Mouse (Mus musculus) heart, postnatal 0 days (tissue): ENCODE measurements around the gene Gm49337. TPM values are rescaled to one million over a fixed set of nuclear protein-coding genes. Genes with fewer than 3 reads are reported as not detected.

Source experiments
- ATAC-seq: fragments of 200-750 bp; cut with Nextera tagmentation; 2 replicates; pipeline ENCODE4 v1.8.0; 2017; ENCODE audit warnings: low read depth, moderate number of reproducible peaks, moderate library complexity; ENCODE audit not compliant: insufficient read depth
- DNase-seq: peaks from one replicate; pipeline ENCODE4 v3.0.0-alpha.2; 2016; ENCODE audit warnings: low spot score
- H3K27ac ChIP-seq: fragments of 300-500 bp; sonication (generic); 2 replicates; pipeline ENCODE4 v1.5.1; 2014; ENCODE audit warnings: low read depth, mild to moderate bottlenecking
- H3K27me3 ChIP-seq: fragments of 300-500 bp; sonication (generic); 2 replicates; pipeline ENCODE4 v1.6.1; 2014; ENCODE audit warnings: low read length, mixed read lengths; ENCODE audit not compliant: control insufficient read depth, insufficient read depth
- H3K36me3 ChIP-seq: fragments of 300-500 bp; sonication (generic); replicated peaks from 2 replicates; pipeline ENCODE4 v1.6.1; 2014; ENCODE audit warnings: low read length, mixed read lengths; ENCODE audit not compliant: control insufficient read depth, insufficient read depth
- H3K4me1 ChIP-seq: fragments of 300-500 bp; sonication (generic); 2 replicates; pipeline ENCODE4 v1.6.1; 2014; ENCODE audit warnings: antibody characterized with exemption; ENCODE audit not compliant: control insufficient read depth, insufficient read depth
- H3K4me2 ChIP-seq: fragments of 300-500 bp; sonication (generic); 2 replicates; pipeline ENCODE4 v1.6.1; 2014; ENCODE audit warnings: low read depth, mild to moderate bottlenecking, low read length, moderate library complexity
- H3K4me3 ChIP-seq: fragments of 300-500 bp; sonication (generic); 2 replicates; pipeline ENCODE4 v1.5.1; 2014; ENCODE audit warnings: low read depth, low read length
- H3K9ac ChIP-seq: fragments of 300-500 bp; sonication (generic); replicated peaks from 2 replicates; pipeline ENCODE4 v1.6.1; 2014; ENCODE audit warnings: low read depth, low read length, mixed read lengths
- H3K9me3 ChIP-seq: fragments of 300-500 bp; sonication (generic); replicated peaks from 2 replicates; pipeline ENCODE4 v1.6.1; 2016; ENCODE audit warnings: low read length; ENCODE audit not compliant: control insufficient read depth
- CTCF ChIP-seq: IDR thresholded peaks from 2 replicates; pipeline ENCODE4 v1.5.1; 2016; ENCODE audit warnings: antibody characterized with exemption, control low read depth, low read depth
- EP300 ChIP-seq: IDR thresholded peaks from 2 replicates; pipeline ENCODE4 v1.6.1; 2016; ENCODE audit warnings: antibody characterized with exemption, low read depth
- WGBS: fragments of 180-500 bp; shearing (Covaris S2); extraction: QIAGEN DNeasy Blood & Tissue Kit; methylation state at CpG from one replicate; pipeline ENCODE4 v1.1.7; 2014; 5-methylcytosine and 5-hydroxymethylcytosine counted together
- polyA plus RNA-seq: library from polyadenylated mRNA; unstranded; fragments of >200 nt; fragmentation: Nextera tagmentation; extraction: Ambion mirVana; gene quantifications from 2 replicates; pipeline ENCODE4 v1.2.1, GENCODE M21; 2015
- total RNA-seq: library from RNA; depleted of rRNA; stranded (reverse); fragments of >200 nt; gene quantifications from 2 replicates; pipeline ENCODE4 v1.2.3, GENCODE M21; 2014; ENCODE audit warnings: low replicate concordance

Gene Gm49337
- total and polyA plus RNA-seq, 2 experiments from 2014 or later = not detected

DNA sequence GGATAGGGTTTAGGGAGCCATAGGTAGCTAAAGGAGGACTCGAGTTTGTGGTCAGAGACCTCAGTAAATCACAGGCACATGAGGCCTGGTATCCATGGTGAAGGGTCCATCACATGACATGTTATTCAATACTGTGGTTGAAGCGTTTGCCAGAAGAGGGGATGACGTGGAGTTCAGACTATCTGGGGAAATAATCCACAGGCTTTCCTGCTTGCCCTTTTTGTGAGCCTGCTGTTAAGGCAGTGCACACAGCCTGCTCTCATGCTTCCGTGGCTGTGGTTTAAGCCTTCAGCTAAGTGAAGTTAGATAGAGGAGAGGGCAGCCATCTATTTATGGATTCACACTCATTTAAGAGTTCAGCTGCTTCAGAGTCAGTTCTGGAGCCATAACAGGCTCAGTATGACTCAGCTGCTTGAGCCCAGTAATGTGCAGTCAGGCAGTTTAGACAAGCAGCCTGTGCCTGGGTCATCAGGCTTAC, 127.7 kb downstream of the Gm49337 start:
- H3K27ac ChIP-seq = peak overlapping the region; percentile 78
- H3K36me3 ChIP-seq = 0 out of 2 replicates have a peak, but pooled peaks cover under 1% of the 10 kb centered on the region
- no peak overlapping the region for H3K4me3 ChIP-seq
- H3K9ac ChIP-seq = no peak overlapping the region
- H3K4me2 ChIP-seq = no peak overlapping the region
- 16% methylated on average over 4 of the region's 4 CpGs for WGBS
- no peaks in the 10 kb centered on the region for H3K4me1 ChIP-seq
- DNase-seq (peak; percentile 54), ATAC-seq (peak; percentile 87)
- TF ChIP-seq CTCF = no peak
- no peak for TF ChIP-seq EP300
- no peaks in the 10 kb centered on the region for H3K9me3 ChIP-seq
- H3K27me3 ChIP-seq = no peaks in the 10 kb centered on the region

- H3K27me3 ChIP-seq = no peaks in the 10 kb centered on the region
- H3K9ac ChIP-seq = no peak overlapping the region
- H3K27ac ChIP-seq = no peak overlapping the region
- no peak overlapping the region for H3K4me2 ChIP-seq
- H3K4me3 ChIP-seq = no peak overlapping the region
- DNase-seq (no peak), ATAC-seq (no peak)
- peaks cover 34% of the 10 kb centered on the region for H3K36me3 ChIP-seq
- 7% methylated on average over 1 of the region's 1 CpGs for WGBS
- TF ChIP-seq EP300 = no peak
- TF ChIP-seq CTCF = no peak
- H3K4me1 ChIP-seq = no peaks in the 10 kb centered on the region
- no peaks in the 10 kb centered on the region for H3K9me3 ChIP-seq
These were observed 131.4 kb downstream of the Gm49337 start for GRCm38 (mm10) chr4:116304551-116304950.

GRCm38 (mm10) chr4:116317575-116317974, 144.4 kb downstream of the Gm49337 start:
- H3K4me1 ChIP-seq = no peaks in the 10 kb centered on the region
- H3K9me3 ChIP-seq = no peaks in the 10 kb centered on the region
- no peak overlapping the region for H3K4me3 ChIP-seq
- ATAC-seq = no peak
- no peaks in the 10 kb centered on the region for H3K27me3 ChIP-seq
- H3K27ac ChIP-seq = no peak overlapping the region
- DNase-seq = no peak
- peaks cover 87% of the 10 kb centered on the region for H3K36me3 ChIP-seq
- H3K4me2 ChIP-seq = no peak overlapping the region
- WGBS = 88% methylated on average over 4 of the region's 4 CpGs
- no peak overlapping the region for H3K9ac ChIP-seq
- no peak for TF ChIP-seq EP300
- no peak for TF ChIP-seq CTCF

DNA sequence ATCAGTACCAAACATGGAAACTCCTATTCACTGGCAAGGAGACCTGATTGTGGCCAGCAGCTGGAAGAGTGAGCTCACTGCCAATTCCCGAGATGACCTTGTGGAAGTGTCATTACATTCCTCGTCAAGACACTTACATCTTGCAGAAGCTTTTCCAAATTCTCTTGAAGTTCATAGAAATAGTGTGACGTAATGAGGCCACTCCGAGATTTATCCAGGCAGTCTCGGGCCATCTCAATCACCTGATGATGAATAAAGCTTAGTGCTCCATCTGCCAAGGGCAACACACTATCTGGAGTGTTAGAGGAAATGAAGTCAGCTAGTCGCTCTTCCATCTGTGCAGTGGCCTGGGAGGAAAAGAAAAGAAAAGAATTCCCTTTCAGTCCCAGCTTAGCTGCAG, 148.9 kb downstream of the Gm49337 start:
- H3K9ac ChIP-seq = no peak overlapping the region
- peak overlapping the region; percentile 50; the same call in 1 of the 2 replicates for H3K27ac ChIP-seq
- peak; percentile 60 for DNase-seq
- peaks cover 76% of the 10 kb centered on the region for H3K36me3 ChIP-seq
- H3K4me2 ChIP-seq = no peak overlapping the region
- peak; percentile 76 for ATAC-seq
- TF ChIP-seq CTCF (no peak), EP300 (no peak)
- 24% methylated on average over 6 of the region's 6 CpGs for WGBS
- H3K4me1 ChIP-seq = no peaks in the 10 kb centered on the region
- no peaks in the 10 kb centered on the region for H3K9me3 ChIP-seq
- no peak overlapping the region for H3K4me3 ChIP-seq
- no peaks in the 10 kb centered on the region for H3K27me3 ChIP-seq

GRCm38 (mm10) chr4:116329256-116329655, 156.1 kb downstream of the Gm49337 start:
- H3K4me3 ChIP-seq = no peak overlapping the region

GRCm38 (mm10) chr4:116336294-116336693, 163.1 kb downstream of the Gm49337 start:
- TF ChIP-seq CTCF = no peak
- TF ChIP-seq EP300 = no peak
- Histone ChIP-seq H3K9me3 (no peaks in the 10 kb centered on the region), H3K9ac (no peak overlapping the region), H3K36me3 (peaks cover 11% of the 10 kb centered on the region), H3K27me3 (no peaks in the 10 kb centered on the region), H3K4me2 (no peak overlapping the region), H3K4me3 (no peak overlapping the region), H3K4me1 (no peaks in the 10 kb centered on the region), H3K27ac (no peak overlapping the region)
- 84% methylated on average over 1 of the region's 1 CpGs for WGBS
- no peak for ATAC-seq
- DNase-seq = no peak

More at GRCm38 (mm10) chr4:116329256-116329655, 156.1 kb downstream of the Gm49337 start:
- Histone ChIP-seq H3K9ac (no peak overlapping the region), H3K27ac (no peak overlapping the region), H3K4me2 (no peak overlapping the region), H3K9me3 (no peaks in the 10 kb centered on the region), H3K4me1 (no peaks in the 10 kb centered on the region), H3K36me3 (peaks cover 70% of the 10 kb centered on the region), H3K27me3 (no peaks in the 10 kb centered on the region)
- TF ChIP-seq CTCF (no peak), EP300 (no peak)
- 97% methylated on average over 3 of the region's 3 CpGs for WGBS
- no peak for ATAC-seq
- no peak for DNase-seq
